Mouse (Mus musculus): ENCODE results near the gene Arsg.

DNA sequence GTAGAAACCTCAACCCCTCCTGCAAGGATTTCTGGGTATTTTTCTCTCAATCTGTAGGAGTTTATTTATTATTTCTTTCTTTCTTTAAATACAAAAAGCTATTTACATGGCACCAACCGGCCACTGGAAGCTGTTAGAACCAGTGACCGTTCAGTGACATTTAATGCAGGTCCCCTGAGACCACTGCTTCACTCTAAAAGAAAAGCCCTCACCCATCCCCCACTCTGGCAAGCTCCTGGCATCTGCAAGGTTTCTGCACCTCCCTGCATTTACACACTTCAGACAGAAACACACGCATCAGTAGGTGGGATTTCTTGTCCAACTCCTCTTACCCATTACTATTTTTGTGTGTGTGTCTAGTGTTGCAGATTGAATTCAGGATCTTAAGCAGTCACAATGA lies 33.9 kb downstream of the Arsg start:
- no peak for TF ChIP-seq CTCF (IDR thresholded peaks at IDR 0.05; ENCODE audit: borderline replicate concordance, control insufficient read depth, extremely low read depth, insufficient read depth, low read length, poor library complexity)
- no peak for TF ChIP-seq POLR2A (IDR thresholded peaks at IDR 0.05; ENCODE audit: control insufficient read depth, extremely low read depth, insufficient read depth, low read length, poor library complexity)
